Mouse (Mus musculus) heart, adult 2 months (tissue): ENCODE results near the gene Shtn1.

ENCODE experiments used
- CTCF ChIP-seq: fragments of 200-600 bp; IDR thresholded peaks from 2 replicates; pipeline ENCODE4 v1.8.1; 2022; ENCODE audit warnings: antibody characterized with exemption, mild to moderate bottlenecking, moderate library complexity
- EP300 ChIP-seq: fragments of 200-500 bp; IDR thresholded peaks from 2 replicates; pipeline ENCODE4 v1.6.1; 2011; ENCODE audit warnings: low read depth, low read length, control low read depth; ENCODE audit not compliant: insufficient read depth
- POLR2A ChIP-seq: fragments of 200-500 bp; IDR thresholded peaks from 2 replicates; pipeline ENCODE4 v1.6.1; 2011; ENCODE audit warnings: mild to moderate bottlenecking, low read depth, low read length, control low read depth; ENCODE audit not compliant: insufficient read depth

DNA sequence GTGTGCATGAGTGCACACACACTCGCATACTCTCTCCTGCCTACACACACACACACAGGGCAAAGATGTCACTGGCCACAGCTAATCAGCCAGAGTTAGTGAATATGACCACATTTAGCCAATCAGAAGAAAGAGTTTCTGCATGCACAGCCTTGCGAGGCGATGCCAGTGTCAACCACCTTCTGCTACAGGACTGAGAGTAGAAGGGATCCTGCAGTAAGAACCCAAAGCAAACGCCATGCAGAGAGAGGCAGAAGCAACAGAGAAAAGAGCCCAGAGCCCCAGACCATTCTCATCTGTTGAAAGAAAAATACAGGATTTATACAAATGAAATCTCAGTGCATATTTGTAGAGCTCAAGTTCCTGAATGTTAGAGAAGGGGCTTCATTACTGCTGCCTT lies 37.1 kb downstream of the Shtn1 start:
- TF ChIP-seq POLR2A (no peak), EP300 (no peak), CTCF (no peak)
